Mouse (Mus musculus): ENCODE data around the gene Alkbh3. TPM values are rescaled to one million over a fixed set of nuclear protein-coding genes. Genes with fewer than 3 reads are reported as not detected.

The Alkbh3 gene
- 10 to 100 TPM; 33.7 to 43.3 TPM for total RNA-seq (2021)

GRCm38 (mm10) chr2:94010335-94011291 is at the start of gene Alkbh3:
Alkbh3 (minus strand) TSS chr2:94010807.
- intact Hi-C loops (cut with DNase I), result no loop called here

GRCm38 (mm10) chr2:94059459-94059858 is 48.9 kb upstream of the Alkbh3 start:
- DNase-seq, result peak; percentile 16
- intact Hi-C loops (cut with DNase I), result no loop called here

More at GRCm38 (mm10) chr2:94010335-94011291, at the start of gene Alkbh3:
- peak; percentile 92 for DNase-seq

- intact Hi-C loops (cut with DNase I), result loop anchor here (5.0 kb wide), 1 partner anchor 187 kb away; no protein-coding TSS in a partner anchor
Measured at GRCm38 (mm10) chr2:94054813-94055212, 44.2 kb upstream of the Alkbh3 start.

DNA sequence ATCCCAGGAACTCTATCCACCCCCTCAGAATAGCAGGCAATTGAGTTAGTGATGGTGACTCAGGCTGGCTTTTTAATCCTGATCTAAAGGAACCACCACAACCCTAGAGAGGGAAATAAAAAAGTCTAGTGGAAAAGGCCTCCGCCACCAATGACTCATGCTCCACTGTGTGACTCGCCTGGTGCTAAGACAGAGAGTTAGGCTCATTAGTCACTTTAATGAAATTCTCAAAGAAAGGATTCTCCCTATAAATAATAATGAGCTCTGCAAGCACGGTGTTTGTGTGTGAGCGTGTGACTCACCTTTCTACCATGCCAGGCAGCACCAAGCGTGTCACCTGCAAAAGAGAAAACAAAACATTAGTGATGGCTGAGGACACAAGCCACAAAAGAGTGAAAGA is 41.3 kb upstream of the Alkbh3 start:
- intact Hi-C loops (cut with DNase I), result loop anchor here (5.0 kb wide), 1 partner anchor 190 kb away; no protein-coding TSS in a partner anchor
- no peak for DNase-seq

More at GRCm38 (mm10) chr2:94054813-94055212, 44.2 kb upstream of the Alkbh3 start:
- peak; percentile 17 for DNase-seq

- no peak for DNase-seq
- intact Hi-C loops (cut with DNase I), result loop anchor here (5.0 kb wide), 1 partner anchor 191 kb away; no protein-coding TSS in a partner anchor
Measured at GRCm38 (mm10) chr2:94050901-94051300, 40.3 kb upstream of the Alkbh3 start.

DNA sequence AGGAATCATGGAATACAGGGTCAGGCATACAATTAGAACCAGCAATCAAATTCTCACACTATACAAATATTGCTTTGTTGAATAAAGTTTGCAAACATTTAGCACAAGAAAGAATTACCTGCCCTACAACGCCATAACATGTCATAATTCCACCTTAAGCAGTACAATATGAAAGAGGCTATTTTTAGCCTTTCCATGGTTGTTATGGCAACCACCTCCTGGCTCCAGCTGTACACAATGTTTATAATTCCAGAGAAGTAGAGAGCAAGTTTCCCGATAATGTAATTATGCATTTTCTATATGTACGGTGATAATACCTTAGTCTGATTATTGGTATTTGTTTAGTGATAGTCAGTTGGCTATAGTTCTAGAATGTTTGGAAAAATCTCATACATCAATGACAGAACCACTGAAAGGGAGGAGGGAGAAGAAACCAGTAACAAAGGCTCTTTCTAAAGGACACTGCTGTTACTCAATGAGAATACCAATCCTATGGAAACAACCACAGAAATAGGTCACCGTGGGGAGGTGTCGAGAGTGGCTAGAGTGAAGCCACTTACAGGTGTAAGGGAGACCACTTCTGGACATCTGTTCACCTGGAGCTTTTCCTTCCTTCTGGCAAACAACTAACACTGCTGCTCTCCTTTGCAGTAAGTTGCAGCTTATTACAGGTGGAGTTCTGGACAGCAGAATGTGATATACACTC is 39.0 kb upstream of the Alkbh3 start:
- intact Hi-C loops (cut with DNase I), result loop anchor here (5.0 kb wide), 1 partner anchor 193 kb away; no protein-coding TSS in a partner anchor

DNA sequence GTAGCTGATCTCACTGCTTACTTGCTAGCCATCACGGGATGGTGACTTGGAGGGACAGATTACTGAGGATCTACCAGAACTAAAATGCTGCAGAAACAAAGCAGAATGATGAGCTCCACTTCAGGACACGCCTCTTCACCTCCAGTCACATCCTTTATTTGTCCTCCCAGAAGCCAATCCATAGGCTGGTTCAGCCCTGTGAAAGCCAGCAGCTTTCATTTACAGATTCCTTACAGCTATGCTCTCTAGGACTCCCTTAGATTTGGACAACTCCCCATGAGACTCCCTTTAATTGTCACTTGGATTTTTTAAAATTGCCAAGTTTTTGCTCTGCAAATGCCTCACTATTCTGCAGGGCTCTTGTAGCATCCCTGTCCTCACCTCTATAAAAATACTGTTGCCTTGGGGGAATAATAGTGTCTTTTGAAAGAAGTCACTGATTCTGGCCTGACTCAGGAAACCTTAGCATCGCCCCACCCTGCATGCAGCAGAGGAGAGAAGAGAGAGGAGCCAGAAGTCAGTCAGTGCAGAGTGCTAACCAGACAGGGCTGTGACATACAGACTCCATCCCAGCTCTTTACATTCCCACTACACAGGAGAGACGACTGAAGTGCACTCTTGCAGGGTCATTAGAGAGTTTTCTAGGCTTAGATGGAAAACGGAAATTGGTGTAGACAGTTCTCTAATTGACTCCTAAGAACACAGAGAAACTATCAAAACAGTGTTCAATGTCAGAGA is 38.3 kb upstream of the Alkbh3 start:
- intact Hi-C loops (cut with DNase I), result no loop called here
- DNase-seq, result no peak

More for the DNA sequence above, 39.0 kb upstream of the Alkbh3 start:
- no peak for DNase-seq

GRCm38 (mm10) chr2:94048271-94048670 is 37.7 kb upstream of the Alkbh3 start:
- intact Hi-C loops (cut with DNase I), result no loop called here
- no peak for DNase-seq

DNA sequence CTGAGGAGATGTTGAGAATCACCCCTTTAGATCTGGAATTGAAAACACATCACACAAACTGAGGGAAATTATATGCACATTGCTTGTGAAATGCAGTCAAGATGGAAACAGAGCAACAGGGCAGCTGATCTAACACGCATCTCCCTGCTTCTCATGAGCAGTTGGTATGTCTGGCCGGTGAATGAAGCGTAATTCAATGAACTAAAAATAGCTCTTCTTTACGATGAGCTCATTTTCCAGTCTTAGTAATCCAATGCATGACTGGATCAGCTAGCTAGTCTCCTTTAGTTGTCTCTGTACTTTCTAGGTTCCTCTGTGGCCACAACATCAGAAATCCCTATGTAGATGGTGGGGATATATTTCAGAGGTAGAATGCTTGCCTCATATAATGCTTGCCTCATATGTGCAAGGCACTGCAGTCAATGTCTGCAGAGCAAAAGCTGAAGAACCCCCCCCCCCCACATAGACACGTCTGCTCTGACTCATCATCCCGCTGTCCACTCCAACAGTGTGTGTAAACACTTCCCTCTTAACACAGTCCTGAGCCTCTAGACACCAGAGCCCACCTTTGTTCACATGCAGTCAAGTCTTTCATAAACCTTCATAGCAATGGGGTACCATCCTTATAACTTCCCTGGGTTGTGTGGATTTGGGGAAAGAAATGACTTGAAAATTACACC is 34.9 kb upstream of the Alkbh3 start:
- no peak for DNase-seq
- intact Hi-C loops (cut with DNase I), result no loop called here

GRCm38 (mm10) chr2:94044174-94044573 is 33.6 kb upstream of the Alkbh3 start:
- intact Hi-C loops (cut with DNase I), result no loop called here
- no peak for DNase-seq

DNA sequence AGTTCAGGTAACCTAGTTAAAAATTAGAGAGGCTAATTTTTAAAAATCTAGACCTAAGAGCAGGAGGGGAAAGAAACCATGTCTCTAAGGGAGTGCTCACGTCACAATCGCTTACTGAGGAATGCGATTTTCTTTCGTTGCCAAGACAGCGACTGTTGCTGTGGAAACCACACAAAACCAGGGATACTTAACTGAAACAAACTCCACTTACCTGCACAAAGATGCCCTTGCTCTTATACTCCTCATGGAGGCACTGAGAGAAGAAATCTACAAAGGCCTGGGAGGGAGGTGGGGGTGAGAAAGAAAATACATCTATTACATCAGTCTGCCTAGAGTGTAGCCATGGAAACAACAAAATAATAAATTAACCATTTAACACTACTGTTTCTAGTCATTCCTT is 33.1 kb upstream of the Alkbh3 start:
- intact Hi-C loops (cut with DNase I), result no loop called here

GRCm38 (mm10) chr2:94042461-94042860 is 31.9 kb upstream of the Alkbh3 start:
- intact Hi-C loops (cut with DNase I), result no loop called here
- no peak for DNase-seq

More for the DNA sequence above, 33.1 kb upstream of the Alkbh3 start:
- DNase-seq, result no peak

DNA sequence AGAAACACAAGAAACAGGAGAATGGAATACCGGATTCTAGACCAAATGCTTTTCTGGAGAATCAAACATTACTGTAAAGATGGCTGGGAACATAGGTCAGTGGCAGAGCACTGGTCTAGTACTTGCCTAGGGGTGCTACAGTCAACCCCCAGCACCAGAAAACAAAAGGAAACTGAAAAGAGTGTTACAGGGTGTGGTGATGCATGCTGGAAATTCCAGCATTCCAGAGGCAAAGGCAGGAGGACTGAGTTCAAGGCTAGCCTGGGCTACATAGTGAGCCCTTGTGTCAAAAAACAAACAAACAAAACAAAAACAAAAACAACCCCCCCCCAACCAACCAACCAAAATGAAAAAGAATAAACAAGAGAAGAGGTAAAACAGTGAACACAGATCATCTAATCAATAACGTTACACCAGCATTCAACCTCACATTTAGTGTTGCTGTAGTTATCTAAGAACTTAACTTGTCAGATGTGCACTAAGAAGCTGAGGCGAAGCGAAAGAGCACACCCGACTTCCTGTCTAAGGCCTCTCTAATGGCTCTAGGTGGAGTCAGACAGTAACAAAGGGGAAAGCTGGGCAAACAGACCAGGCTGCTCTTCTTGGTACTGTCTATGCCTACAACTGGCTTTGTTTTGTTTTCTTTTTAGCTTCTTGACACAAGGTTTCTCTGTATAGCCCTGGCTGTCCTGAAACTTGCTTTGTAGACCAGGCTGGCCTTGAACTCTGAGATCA is 30.0 kb upstream of the Alkbh3 start:
- no peak for DNase-seq
- intact Hi-C loops (cut with DNase I), result no loop called here

DNA sequence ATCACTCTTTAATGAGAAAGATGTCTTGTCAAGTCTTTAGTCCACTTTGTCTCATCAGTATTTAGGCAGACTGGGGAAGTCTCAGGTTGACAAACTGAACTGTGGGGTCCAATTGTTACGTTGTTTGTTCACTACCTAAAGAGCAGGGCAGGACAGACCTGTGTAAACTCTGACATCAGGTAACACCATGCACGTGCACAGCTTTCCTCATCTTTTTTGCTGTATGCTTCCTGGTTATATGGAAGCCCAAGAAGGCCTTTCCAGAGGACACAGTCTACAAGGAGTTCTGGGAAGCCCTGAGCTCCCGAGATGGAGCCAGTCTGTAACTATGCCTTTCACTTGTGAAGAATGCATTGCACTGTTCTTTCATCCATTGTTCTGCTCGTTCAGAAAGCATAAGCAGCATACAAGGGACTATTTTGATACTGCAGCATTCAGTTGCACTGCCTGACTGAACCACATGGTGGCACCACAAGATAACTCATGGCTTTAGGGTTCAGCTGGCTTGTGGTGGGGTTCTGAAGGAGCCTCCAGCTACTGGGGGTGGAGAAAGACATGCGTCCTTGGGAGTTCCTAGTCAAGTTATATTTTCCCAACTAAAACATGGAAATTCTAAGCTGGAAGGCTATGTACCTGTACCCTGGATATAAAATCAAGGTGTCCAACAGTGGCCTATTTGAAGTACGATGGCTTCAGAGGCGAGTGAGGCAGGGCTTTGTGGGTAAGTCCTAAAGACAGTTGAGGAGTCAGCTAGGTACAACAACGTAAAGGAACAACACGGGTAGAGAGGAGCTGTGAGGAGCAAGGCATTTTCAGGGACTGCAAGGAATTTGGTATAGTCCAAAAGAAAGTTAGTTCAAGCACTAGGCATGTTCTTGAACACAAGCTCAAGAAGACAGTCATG is 25.1 kb upstream of the Alkbh3 start:
- DNase-seq, result peak; percentile 69

GRCm38 (mm10) chr2:94030602-94031001 is 20.0 kb upstream of the Alkbh3 start:
- intact Hi-C loops (cut with DNase I), result no loop called here
- no peak for DNase-seq

More for the DNA sequence above, 25.1 kb upstream of the Alkbh3 start:
- intact Hi-C loops (cut with DNase I), result loop anchor here (5.0 kb wide), 1 partner anchor 257 kb away; no protein-coding TSS in a partner anchor

DNA sequence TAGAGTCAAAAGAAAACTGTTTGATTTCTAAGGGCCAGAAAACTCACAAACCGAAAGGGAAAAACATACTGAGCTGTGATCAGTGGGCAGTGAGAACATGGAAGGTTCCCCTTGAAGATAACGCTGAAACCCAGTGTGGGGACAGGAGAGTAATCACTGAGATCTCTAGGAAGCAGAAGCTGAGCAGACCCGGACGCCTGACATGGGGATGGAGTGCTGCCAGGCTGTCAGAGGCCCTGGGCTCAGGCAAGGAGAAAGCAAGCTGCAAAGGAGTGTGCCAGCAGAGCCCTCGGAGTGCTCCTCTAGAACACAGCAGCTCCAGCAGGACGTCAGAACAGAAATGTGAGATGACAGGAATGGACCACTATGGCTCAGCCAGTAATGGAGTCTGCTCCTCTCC is 14.0 kb upstream of the Alkbh3 start:
- intact Hi-C loops (cut with DNase I), result no loop called here
- peak; percentile 12 for DNase-seq

DNA sequence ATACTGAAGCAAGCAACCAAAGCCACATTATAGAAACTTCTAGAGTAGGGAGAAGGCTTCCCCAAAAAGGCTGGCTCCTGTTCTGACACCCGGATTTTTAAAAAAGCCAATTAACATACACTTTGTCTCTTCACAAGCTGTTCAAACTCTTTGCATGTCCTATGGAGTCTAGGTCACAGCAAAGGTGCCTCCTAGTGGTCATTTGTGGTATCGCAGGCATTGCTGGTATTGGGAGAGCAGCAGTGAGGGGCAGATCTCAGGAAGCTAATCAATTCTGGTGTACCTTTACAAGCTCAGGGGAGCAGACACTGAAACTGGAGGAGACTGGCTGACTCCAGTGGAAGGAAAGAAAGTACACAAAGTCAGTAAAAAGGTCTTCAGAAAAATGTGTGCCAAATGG is 8.3 kb downstream of the Alkbh3 start:
- DNase-seq, result peak; percentile 89
- intact Hi-C loops (cut with DNase I), result no loop called here

- intact Hi-C loops (cut with DNase I), result loop anchor here (2.0 kb wide), 1 partner anchor 131 kb away; no protein-coding TSS in a partner anchor
- DNase-seq, result no peak
Measured at GRCm38 (mm10) chr2:94001918-94002317, 8.7 kb downstream of the Alkbh3 start.
